Mouse (Mus musculus): ENCODE measurements around the gene Anapc15.

Gene Anapc15

GRCm38 (mm10) chr7:101863415-101863814 lies at the start of gene Anapc15:
Gene Anapc15 (plus strand): TSS chr7:101863715.
- DNase-seq (ENCODE audit: inconsistent ontology term), result no peak

- DNase-seq (ENCODE audit: inconsistent ontology term), result no peak
These were observed 45.6 kb upstream of the Anapc15 start, which contains the start of gene Phox2a for GRCm38 (mm10) chr7:101817861-101818401. Gene Phox2a (plus strand): TSS chr7:101818313.

DNA sequence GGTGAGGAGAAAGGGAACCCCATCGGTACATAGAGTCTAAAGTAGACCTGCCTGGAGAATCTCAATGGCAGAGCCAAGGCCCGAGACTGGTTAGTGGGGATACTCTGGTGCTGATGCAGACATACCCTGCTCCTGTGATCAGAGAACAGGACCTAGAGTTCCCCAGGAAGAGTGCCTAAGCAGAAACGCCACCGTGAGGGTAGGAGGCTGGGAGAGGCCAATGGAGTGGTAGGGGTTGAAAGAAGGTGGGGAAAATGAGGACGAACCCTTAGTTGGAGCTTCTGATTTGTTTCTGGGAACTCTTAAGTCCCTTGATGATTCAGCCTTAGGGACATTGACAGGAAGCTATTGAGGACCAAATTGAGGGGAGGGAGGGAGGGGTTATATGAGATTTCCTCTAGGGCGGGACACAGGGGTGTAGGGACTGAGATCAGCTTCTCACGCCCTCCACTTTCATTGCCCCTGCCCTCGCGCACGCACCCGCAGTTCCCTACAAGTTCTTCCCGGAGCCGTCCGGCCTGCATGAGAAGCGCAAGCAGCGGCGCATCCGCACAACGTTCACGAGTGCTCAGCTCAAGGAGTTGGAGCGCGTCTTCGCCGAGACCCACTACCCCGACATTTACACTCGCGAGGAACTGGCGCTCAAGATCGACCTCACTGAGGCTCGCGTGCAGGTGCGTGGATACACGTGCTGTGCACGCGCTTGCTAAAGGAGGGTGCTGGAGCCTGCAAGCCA lies 43.1 kb upstream of the Anapc15 start:
- DNase-seq (ENCODE audit: inconsistent ontology term), result no peak

DNA sequence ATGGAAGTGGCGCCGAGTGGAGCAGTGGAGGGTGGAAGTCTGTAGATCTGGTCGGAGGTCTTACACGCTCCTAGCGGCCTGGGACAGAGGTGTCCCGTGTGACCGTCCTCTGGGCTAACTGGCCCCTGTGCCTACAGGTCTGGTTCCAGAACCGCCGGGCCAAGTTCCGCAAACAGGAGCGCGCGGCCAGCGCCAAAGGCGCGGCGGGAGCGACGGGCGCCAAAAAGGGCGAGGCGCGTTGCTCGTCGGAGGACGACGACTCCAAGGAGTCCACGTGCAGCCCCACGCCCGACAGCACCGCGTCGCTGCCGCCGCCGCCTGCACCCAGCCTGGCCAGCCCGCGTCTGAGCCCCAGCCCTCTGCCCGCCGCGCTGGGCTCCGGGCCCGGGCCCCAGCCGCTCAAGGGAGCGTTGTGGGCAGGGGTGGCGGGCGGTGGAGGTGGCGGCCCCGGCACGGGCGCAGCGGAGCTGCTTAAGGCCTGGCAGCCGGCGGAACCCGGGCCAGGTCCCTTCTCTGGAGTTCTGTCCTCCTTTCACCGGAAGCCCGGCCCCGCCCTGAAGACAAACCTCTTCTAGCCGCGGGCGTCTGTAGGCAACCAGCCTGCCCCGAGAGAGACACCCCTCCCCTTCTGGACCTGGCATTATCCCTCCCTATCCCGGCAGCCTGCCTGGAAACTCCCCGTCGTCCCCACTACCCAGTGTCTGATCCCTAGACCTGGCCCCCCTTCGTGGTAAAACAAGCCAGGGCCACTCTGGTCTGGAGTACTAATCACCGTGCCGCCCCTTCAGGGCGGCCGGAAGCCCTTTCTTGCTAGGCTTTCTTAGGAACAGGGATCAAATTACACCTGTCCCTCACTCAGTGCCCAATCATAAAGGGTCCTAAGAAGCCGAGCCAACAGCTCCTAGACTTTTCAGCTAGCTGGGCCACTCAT lies 41.7 kb upstream of the Anapc15 start:
- DNase-seq (ENCODE audit: inconsistent ontology term), result peak; percentile 82

DNA sequence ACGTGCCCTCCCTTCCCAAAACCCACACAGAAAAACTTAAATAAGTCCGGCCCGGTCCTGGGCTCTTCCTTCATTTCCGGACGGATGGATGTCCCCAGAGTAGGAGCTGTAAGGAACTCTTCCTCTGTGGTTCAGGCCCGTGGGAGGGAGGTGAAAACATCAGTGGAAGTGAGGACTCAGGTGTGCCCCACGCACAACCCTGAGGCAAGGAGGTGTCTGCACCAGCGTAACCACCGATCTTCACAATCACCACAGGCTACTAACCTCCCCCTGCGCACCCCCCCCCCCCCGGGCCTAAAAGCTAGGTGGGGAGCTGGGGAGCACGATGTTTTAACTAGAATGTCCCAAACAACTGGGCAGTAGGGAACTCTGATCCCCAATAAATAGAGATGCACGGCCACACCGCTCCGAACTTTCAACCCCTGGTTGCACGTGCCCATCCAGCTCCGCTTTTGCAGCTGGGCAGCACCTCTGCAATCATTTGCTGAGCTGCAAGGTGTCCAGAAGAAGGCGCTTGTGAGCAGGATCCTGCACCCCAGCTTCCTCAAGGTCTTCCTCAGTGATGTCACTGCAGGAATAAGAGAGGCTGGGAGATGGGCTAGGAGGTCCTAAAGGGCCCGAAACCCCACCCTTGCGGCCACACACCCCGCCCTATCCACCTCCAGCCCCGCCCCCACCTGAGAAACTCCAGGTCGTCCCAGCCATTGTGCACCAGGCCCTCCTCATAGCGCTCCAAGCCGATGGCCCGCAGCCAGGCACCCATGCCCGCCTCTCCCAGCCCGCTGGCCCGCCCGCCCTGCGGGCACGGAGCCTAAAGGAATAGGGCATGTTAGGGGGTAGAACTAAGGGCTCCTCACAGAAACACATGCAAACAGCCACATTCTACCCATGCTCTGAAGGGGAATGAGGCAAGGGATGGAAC lies 40.4 kb upstream of the Anapc15 start:
- no peak for DNase-seq (ENCODE audit: inconsistent ontology term)

GRCm38 (mm10) chr7:101823758-101824630 lies 39.5 kb upstream of the Anapc15 start:
- DNase-seq (ENCODE audit: inconsistent ontology term), result no peak

- DNase-seq (ENCODE audit: inconsistent ontology term), result no peak
These were observed 33.1 kb upstream of the Anapc15 start for GRCm38 (mm10) chr7:101830373-101830772.

DNA sequence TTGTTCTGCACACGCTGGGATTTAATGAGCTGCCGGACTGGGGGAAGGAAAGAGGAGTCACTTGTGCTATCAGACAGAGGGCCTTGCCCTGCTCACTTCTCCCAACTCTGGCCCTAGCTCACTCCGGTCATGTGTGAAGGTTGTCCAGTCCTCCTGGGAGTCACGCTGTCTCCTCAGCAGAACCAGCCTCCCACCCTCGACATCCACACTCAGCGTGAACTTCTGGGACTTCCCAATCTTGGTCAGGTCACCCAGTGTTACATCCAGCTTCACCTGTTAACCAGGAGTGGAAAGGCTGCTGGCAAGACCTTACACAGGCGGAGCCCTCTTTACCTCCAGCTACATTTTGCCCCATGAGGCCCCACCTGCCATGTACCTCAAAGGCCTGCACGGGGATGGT lies 32.1 kb upstream of the Anapc15 start:
- no peak for DNase-seq (ENCODE audit: inconsistent ontology term)

DNA sequence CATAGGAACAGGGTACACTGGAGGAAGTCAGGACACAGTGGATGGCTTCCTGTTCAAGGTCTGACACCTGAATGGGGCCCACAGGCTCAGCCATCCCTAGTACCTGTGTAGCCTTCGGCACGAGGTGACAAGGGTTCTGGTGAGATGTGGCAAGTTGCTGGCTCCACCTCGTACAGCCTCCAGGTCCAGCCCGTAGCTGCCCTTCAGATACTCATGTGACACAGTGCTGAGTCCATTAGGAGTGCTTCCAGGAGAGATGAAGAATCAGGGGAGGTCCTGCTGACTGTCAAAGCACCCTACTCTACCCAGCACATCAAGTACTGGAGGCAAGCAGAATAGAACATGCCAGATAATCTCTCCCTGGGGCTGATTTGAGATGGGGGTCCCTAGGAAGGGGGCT lies 31.1 kb upstream of the Anapc15 start:
- DNase-seq (ENCODE audit: inconsistent ontology term), result no peak

DNA sequence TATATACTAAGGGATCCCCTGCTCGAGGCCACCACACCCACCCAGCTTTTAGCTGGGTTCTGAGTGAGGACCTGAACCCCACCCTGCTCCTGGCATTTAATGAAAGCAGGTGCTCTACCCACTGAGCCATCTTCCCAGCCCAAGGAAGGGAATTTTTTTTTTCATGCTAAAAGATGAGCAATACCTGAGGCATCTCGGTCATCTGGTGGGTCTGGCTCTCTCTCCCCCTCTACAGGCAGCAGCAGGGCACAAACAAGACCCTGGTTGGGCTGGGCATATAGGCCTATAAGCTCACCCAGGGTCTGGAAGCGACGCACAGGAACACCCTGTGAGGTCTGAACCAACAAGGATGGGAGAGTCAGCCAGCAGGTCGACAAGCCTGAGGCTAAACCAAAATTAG lies 30.2 kb upstream of the Anapc15 start:
- no peak for DNase-seq (ENCODE audit: inconsistent ontology term)

DNA sequence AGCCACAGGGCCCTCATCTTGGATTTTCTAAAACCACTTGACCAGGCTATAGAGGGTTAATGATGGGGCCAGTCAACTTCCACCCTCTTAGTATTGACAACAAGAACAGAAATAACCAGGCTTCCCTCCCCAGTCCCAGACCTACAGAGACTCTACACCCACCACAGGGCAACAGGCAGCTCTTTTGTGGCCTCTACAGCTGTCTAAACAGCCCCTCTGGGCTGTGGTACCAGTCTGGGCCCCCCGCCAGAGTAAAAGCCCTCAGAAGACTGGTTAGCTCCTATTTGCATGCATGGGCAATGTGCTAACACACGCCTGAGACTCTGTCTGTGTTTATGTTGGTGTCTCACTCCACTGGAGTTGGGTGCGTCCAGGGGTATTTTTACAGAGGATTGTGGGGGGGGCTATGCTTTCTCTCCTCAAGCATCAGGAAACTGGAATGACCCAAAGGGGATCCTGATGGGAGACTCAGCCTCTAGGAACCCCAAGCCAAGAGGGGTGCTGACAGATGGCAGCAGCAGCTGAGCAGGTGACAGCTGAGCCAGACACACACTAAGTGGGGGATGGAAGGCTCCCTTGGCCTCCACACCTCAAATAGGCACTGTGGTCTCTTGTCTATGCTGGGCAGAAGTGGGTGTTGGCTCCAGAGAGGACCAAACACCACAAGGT lies 29.5 kb upstream of the Anapc15 start:
- peak; percentile 84 for DNase-seq (ENCODE audit: inconsistent ontology term)

DNA sequence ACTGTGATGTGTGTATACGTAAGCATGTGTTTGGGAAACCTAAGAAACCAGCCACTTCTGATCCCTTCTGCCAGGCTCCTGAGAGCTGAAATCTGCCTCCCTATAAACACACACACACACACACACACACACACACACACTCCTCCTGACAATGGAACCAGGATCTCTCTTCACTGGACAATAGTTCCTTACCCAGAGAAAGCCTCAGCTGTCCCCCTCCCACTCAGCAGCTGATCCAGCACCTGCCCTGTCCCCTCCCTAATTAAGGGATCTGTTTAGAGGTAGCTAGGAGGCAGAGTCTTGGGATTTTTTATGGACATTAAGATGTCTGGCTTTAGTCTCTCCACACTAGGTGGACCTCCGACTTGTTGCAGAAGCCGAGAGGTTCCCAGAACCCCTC lies 28.6 kb upstream of the Anapc15 start:
- DNase-seq (ENCODE audit: inconsistent ontology term), result peak; percentile 31

- peak; percentile 30 for DNase-seq (ENCODE audit: inconsistent ontology term)
These were observed 27.9 kb upstream of the Anapc15 start for GRCm38 (mm10) chr7:101835457-101836109.

- DNase-seq (ENCODE audit: inconsistent ontology term), result peak; percentile 85
These were observed 27.0 kb upstream of the Anapc15 start for GRCm38 (mm10) chr7:101836271-101837153.

DNA sequence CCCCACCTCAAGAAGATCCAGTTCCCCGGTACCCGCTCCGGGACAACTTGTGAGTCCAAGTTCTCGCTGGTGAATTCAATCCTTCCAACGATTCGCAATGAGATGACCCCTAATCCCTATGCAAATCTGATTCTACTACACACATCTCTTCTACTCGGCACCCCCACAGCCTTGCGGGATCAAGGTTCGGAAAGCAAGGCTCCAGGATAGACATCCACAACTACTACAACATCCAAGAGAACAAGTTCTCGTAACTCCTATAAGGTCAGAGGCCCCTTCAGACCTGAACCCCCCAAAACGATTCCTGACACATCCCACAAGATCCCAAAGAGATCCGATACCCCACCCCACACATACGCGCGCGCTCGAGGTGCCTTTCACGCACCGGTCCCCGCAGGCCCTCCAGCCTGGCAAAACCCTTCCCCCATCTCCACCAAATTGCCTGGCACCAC lies 26.3 kb upstream of the Anapc15 start:
- DNase-seq (ENCODE audit: inconsistent ontology term), result no peak

DNA sequence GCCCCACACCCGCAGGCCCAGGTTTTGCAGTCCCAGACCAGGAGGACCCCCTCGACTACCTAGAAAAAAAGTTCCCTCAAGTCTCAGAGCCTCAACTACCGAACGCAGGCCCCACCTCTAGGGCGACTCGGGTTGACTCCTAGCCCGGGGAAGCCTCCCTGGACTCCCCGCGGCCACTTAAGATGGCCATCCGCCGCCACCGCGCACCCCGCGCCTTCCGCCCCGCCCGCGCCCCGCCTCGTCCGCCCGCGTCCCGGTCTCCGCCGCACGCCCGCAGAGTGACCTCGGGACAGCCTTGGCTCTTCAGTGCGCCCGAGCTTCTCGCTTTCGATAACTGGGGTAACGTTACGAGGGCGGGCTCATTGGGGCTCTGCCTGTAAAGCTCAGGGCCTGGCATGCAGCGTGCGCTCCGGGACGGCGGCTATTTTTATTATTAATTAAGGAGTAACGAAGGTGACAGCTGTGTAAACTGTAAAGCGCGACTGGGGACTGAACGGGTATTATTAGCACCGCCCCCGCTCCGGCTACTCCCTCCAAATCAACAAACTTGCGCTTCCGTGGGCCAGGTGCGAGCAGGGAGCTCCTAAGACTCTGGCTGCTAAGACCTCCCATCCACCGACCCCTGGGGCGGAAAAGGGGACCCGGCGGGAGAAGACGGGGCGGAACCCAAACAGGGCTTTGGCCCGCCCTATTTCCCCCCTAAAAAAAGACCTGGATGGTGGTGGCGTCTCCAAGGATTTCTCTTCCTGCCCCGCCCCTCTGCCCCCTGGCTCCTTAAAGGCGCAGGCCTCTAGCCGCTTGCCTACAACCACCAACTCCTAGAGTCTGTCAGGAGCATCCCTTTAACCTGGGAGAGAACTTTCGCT lies 25.7 kb upstream of the Anapc15 start, which contains the start of gene Inppl1:
Gene Inppl1 (minus strand): TSS at position 624 of the 866 bp plus-strand sequence.
- DNase-seq (ENCODE audit: inconsistent ontology term), result peak; percentile 91

- no peak for DNase-seq (ENCODE audit: inconsistent ontology term)
These were observed 19.3 kb upstream of the Anapc15 start for GRCm38 (mm10) chr7:101844186-101844585.

Data from Muller cell, postnatal 12 days (primary cell).